Mouse (Mus musculus): ENCODE measurements around the gene Ggt6. TPM values are rescaled to one million over a fixed set of nuclear protein-coding genes. Genes with fewer than 3 reads are reported as not detected.

Ggt6 gene
- total and polyA plus RNA-seq, 3 experiments = 0.13 to 0.19 TPM; not detected in 1

DNA sequence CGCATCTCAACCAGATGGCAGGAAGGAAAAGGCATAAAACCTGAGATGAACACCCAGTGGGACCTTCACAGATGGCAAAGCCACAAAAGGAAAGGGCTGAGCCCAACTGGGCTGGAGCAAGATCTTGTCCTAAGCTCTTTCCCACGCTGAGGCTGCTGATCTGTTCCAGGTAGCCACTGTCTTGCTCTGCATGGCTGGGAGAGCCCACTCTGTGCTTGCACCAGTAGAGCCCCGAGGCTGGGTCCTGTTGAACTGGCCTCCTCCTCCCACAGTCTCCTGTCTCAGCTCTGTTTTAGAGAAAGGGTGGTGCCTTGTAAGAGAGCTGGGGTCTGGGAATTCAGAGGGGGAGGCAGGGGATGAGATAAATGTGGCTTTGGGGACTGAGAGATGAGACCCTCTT is 28.2 kb upstream of the Ggt6 start:
- Histone ChIP-seq H3K79me2 (replicated peaks; ENCODE audit: control insufficient read depth, extremely low read depth, insufficient read depth, poor library complexity, severe bottlenecking) (no peaks in the 10 kb centered on the region), H3K9ac (ENCODE audit: insufficient read depth, low read depth) (no peak overlapping the region), H3K4me1 (ENCODE audit: control insufficient read depth in 1 of 2, insufficient read depth in 2 of 2) (peaks cover 3 to 5% of the 10 kb centered on the region in 2 experiments; a peak in 3 of 4 replicates), H3K36me3 (replicated peaks in 1 of 2; ENCODE audit: control insufficient read depth in 1 of 2, insufficient read depth in 1 of 2, low read length in 1 of 2) (no peaks in the 10 kb centered on the region), H3K9me3 (replicated peaks; ENCODE audit: low read length) (peaks cover 3% of the 10 kb centered on the region), H3K27ac (ENCODE audit: insufficient read depth, low read depth) (no peak overlapping the region), H3K4me3 (replicated peaks in 1 of 3; ENCODE audit: low read depth in 2 of 3, low read length in 2 of 3, poor library complexity in 1 of 3) (no peak overlapping the region), H3K27me3 (replicated peaks) (peaks cover 94% of the 10 kb centered on the region), H3K4me2 (ENCODE audit: insufficient read depth, low read depth, poor library complexity, severe bottlenecking) (no peak overlapping the region)
- DNase-seq (ENCODE audit: extremely low read depth) = no peak
- in situ Hi-C loops (cut with MboI; ENCODE audit: low pct_ligation_motif_present, low pct_unique_long_range_greater_than_20kb, low sequenced_read_pairs) = no loop called here
- TF ChIP-seq E2F4 (IDR thresholded peaks at IDR 0.05; ENCODE audit: insufficient replicate concordance, low read depth, low read length) = no peak
- TF ChIP-seq MAX (IDR thresholded peaks at IDR 0.05; ENCODE audit: low read length) = no peak
- no peak for TF ChIP-seq ETS1 (conservative IDR thresholded peaks at IDR 0.05; ENCODE audit: low read depth, low read length)
- no peak for TF ChIP-seq JUN (IDR thresholded peaks at IDR 0.05; ENCODE audit: insufficient read depth, low read depth, low read length)
- no peak for TF ChIP-seq EP300 (IDR thresholded peaks at IDR 0.05; ENCODE audit: low read length)
- no peak for TF ChIP-seq NELFE (IDR thresholded peaks at IDR 0.05; ENCODE audit: low read depth, low read length)
- dilution Hi-C loops (cut with MboI; ENCODE audit: extremely low pct_ligation_motif_present, extremely low pct_unique_long_range_greater_than_20kb, low sequenced_read_pairs) = no loop called here

DNA sequence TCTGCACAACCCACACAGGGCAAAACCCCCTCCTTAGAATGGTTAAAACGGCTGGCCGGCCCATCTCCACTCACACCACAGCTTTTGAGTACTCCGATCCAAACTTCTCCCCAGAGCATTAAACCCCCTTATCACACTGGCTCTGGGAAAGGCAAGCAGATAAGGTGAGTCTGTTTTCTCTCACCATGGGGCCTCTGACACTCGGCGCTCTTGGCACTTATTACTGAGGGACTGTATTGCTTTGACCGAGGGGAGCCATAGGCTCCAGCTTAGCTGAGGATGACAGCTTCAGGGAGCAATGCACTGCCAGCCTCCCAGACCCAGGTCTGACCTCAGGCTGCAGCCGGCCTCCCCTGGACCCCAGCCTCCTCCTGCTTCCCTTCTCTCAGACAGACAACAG is 27.8 kb upstream of the Ggt6 start:
- Histone ChIP-seq H3K9me3 (replicated peaks; ENCODE audit: low read length) (peaks cover 3% of the 10 kb centered on the region), H3K4me3 (replicated peaks in 1 of 3; ENCODE audit: low read depth in 2 of 3, low read length in 2 of 3, poor library complexity in 1 of 3) (no peak overlapping the region), H3K79me2 (replicated peaks; ENCODE audit: control insufficient read depth, extremely low read depth, insufficient read depth, poor library complexity, severe bottlenecking) (no peaks in the 10 kb centered on the region), H3K27me3 (replicated peaks) (peaks cover 93% of the 10 kb centered on the region), H3K9ac (ENCODE audit: insufficient read depth, low read depth) (no peak overlapping the region), H3K4me2 (ENCODE audit: insufficient read depth, low read depth, poor library complexity, severe bottlenecking) (no peak overlapping the region), H3K36me3 (replicated peaks in 1 of 2; ENCODE audit: control insufficient read depth in 1 of 2, insufficient read depth in 1 of 2, low read length in 1 of 2) (no peaks in the 10 kb centered on the region), H3K4me1 (ENCODE audit: control insufficient read depth in 1 of 2, insufficient read depth in 2 of 2) (peaks cover 3 to 5% of the 10 kb centered on the region in 2 experiments; a peak in 3 of 4 replicates), H3K27ac (ENCODE audit: insufficient read depth, low read depth) (no peak overlapping the region)
- in situ Hi-C loops (cut with MboI; ENCODE audit: low pct_ligation_motif_present, low pct_unique_long_range_greater_than_20kb, low sequenced_read_pairs) = no loop called here
- TF ChIP-seq MYC (IDR thresholded peaks at IDR 0.05; ENCODE audit: low read depth, low read length) = no peak
- TF ChIP-seq RCOR1 (conservative IDR thresholded peaks at IDR 0.05; ENCODE audit: low read depth, low read length) = no peak
- no peak for TF ChIP-seq CHD1 (IDR thresholded peaks at IDR 0.05; ENCODE audit: low read depth, low read length)
- TF ChIP-seq NELFE (IDR thresholded peaks at IDR 0.05; ENCODE audit: low read depth, low read length) = no peak
- TF ChIP-seq USF2 (conservative IDR thresholded peaks at IDR 0.05; ENCODE audit: low read depth, low read length) = no peak
- TF ChIP-seq RAD21 (IDR thresholded peaks at IDR 0.05; ENCODE audit: low read depth, low read length) = no peak
- TF ChIP-seq CTCF (conservative IDR thresholded peaks at IDR 0.05 in 1 of 2, IDR thresholded peaks at IDR 0.05 in 1 of 2; ENCODE audit: low read depth in 2 of 2, low read length in 2 of 2) = no peak
- TF ChIP-seq CHD2 (IDR thresholded peaks at IDR 0.05; ENCODE audit: low read length) = no peak
- dilution Hi-C loops (cut with MboI; ENCODE audit: extremely low pct_ligation_motif_present, extremely low pct_unique_long_range_greater_than_20kb, low sequenced_read_pairs) = no loop called here
- no peak for DNase-seq (ENCODE audit: extremely low read depth)

GRCm38 (mm10) chr11:72408451-72409170 is 26.7 kb upstream of the Ggt6 start:
- Histone ChIP-seq H3K9me3 (replicated peaks; ENCODE audit: low read length) (peaks cover 3% of the 10 kb centered on the region), H3K27me3 (replicated peaks) (peaks cover 93% of the 10 kb centered on the region), H3K27ac (ENCODE audit: insufficient read depth, low read depth) (no peak overlapping the region), H3K4me3 (replicated peaks in 1 of 3; ENCODE audit: low read depth in 2 of 3, low read length in 2 of 3, poor library complexity in 1 of 3) (no peak overlapping the region), H3K4me1 (ENCODE audit: control insufficient read depth in 1 of 2, insufficient read depth in 2 of 2) (peaks cover 3 to 5% of the 10 kb centered on the region in 2 experiments; a peak in 3 of 4 replicates), H3K36me3 (replicated peaks in 1 of 2; ENCODE audit: control insufficient read depth in 1 of 2, insufficient read depth in 1 of 2, low read length in 1 of 2) (no peaks in the 10 kb centered on the region), H3K79me2 (replicated peaks; ENCODE audit: control insufficient read depth, extremely low read depth, insufficient read depth, poor library complexity, severe bottlenecking) (no peaks in the 10 kb centered on the region), H3K4me2 (ENCODE audit: insufficient read depth, low read depth, poor library complexity, severe bottlenecking) (no peak overlapping the region), H3K9ac (ENCODE audit: insufficient read depth, low read depth) (no peak overlapping the region)
- in situ Hi-C loops (cut with MboI; ENCODE audit: low pct_ligation_motif_present, low pct_unique_long_range_greater_than_20kb, low sequenced_read_pairs) = no loop called here
- no peak for DNase-seq (ENCODE audit: extremely low read depth)
- dilution Hi-C loops (cut with MboI; ENCODE audit: extremely low pct_ligation_motif_present, extremely low pct_unique_long_range_greater_than_20kb, low sequenced_read_pairs) = no loop called here
- no peak for TF ChIP-seq MAFK (IDR thresholded peaks at IDR 0.05; ENCODE audit: insufficient replicate concordance, low read length)
- TF ChIP-seq ZC3H11A (IDR thresholded peaks at IDR 0.05; ENCODE audit: low read depth, low read length) = no peak
- no peak for TF ChIP-seq NRF1 (IDR thresholded peaks at IDR 0.05; ENCODE audit: low read depth, low read length)
- TF ChIP-seq ELF1 (IDR thresholded peaks at IDR 0.05; ENCODE audit: low read depth, low read length) = no peak
- no peak for TF ChIP-seq USF2 (conservative IDR thresholded peaks at IDR 0.05; ENCODE audit: low read depth, low read length)
- TF ChIP-seq MEF2A (IDR thresholded peaks at IDR 0.05; ENCODE audit: borderline replicate concordance, low read depth, low read length) = no peak
- no peak for TF ChIP-seq UBTF (IDR thresholded peaks at IDR 0.05; ENCODE audit: low read depth, low read length)
- no peak for TF ChIP-seq MYC (IDR thresholded peaks at IDR 0.05; ENCODE audit: low read depth, low read length)
- TF ChIP-seq BHLHE40 (IDR thresholded peaks at IDR 0.05; ENCODE audit: low read depth, low read length) = no peak
- no peak for TF ChIP-seq JUN (IDR thresholded peaks at IDR 0.05; ENCODE audit: insufficient read depth, low read depth, low read length)
- TF ChIP-seq PAX5 (IDR thresholded peaks at IDR 0.05; ENCODE audit: low read length) = no peak
- TF ChIP-seq CTCF (conservative IDR thresholded peaks at IDR 0.05 in 1 of 2, IDR thresholded peaks at IDR 0.05 in 1 of 2; ENCODE audit: low read depth in 2 of 2, low read length in 2 of 2) = no peak
- no peak for TF ChIP-seq ZKSCAN1 (IDR thresholded peaks at IDR 0.05; ENCODE audit: borderline replicate concordance, low read depth, low read length)
- no peak for TF ChIP-seq NELFE (IDR thresholded peaks at IDR 0.05; ENCODE audit: low read depth, low read length)
- TF ChIP-seq SIN3A (IDR thresholded peaks at IDR 0.05; ENCODE audit: low read length) = no peak
- no peak for TF ChIP-seq ETS1 (conservative IDR thresholded peaks at IDR 0.05; ENCODE audit: low read depth, low read length)
- no peak for TF ChIP-seq ZNF384 (IDR thresholded peaks at IDR 0.05; ENCODE audit: low read depth, low read length)
